Mouse (Mus musculus) bone marrow macrophage, adult 2 months (primary cell): Measurements from ENCODE around the gene Rasd1.

ENCODE experiments used
- CTCF ChIP-seq: IDR thresholded peaks from 2 replicates; pipeline ENCODE4 v1.5.1; 2012; ENCODE audit warnings: low read depth, mild to moderate bottlenecking, low read length, moderate library complexity
- POLR2A ChIP-seq: IDR thresholded peaks from 2 replicates; pipeline ENCODE4 v1.6.1; 2012; ENCODE audit warnings: mild to moderate bottlenecking, low read depth, low read length, borderline replicate concordance

GRCm38 (mm10) chr11:59937023-59937422 is 27.7 kb downstream of the Rasd1 start:
- TF ChIP-seq POLR2A (no peak), CTCF (no peak)
